Mouse (Mus musculus): ENCODE measurements around the gene Slc23a3. TPM values are rescaled to one million over a fixed set of nuclear protein-coding genes. Genes with fewer than 3 reads are reported as not detected.

Gene Slc23a3
- polyA plus RNA-seq, 1 experiment, result not detected

GRCm38 (mm10) chr1:75159540-75160255 is 26.0 kb upstream of the Slc23a3 start:
- no peak for TF ChIP-seq CTCF (IDR thresholded peaks at IDR 0.05; ENCODE audit: borderline replicate concordance, extremely low read depth, insufficient read depth, insufficient read length)
- TF ChIP-seq POLR2A (IDR thresholded peaks at IDR 0.05; ENCODE audit: borderline replicate concordance, extremely low read depth, insufficient read depth, insufficient read length, poor library complexity, severe bottlenecking), result no peak
- DNase-seq (ENCODE audit: low read depth), result no peak

DNA sequence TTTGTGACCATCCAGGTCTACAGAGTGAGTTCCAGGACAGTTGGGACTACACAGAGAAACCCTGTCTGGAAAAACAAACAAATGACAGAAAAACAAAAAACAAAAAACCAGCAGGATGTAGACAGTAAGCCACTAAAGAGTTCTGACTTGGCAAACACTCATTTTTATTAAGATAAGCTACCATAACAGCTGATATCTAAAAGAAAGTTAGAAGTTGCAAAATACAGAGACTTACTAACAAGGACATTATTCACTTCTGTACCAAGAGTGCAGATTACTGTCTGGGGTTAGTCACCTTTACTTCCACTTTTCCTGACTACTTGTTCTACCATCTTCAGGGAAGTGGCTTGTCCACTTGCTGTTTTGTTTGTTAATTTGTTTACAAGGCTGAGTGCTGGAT is 25.3 kb upstream of the Slc23a3 start:
- TF ChIP-seq CTCF (IDR thresholded peaks at IDR 0.05; ENCODE audit: borderline replicate concordance, extremely low read depth, insufficient read depth, insufficient read length), result no peak
- TF ChIP-seq POLR2A (IDR thresholded peaks at IDR 0.05; ENCODE audit: borderline replicate concordance, extremely low read depth, insufficient read depth, insufficient read length, poor library complexity, severe bottlenecking), result no peak
- no peak for DNase-seq (ENCODE audit: low read depth)

DNA sequence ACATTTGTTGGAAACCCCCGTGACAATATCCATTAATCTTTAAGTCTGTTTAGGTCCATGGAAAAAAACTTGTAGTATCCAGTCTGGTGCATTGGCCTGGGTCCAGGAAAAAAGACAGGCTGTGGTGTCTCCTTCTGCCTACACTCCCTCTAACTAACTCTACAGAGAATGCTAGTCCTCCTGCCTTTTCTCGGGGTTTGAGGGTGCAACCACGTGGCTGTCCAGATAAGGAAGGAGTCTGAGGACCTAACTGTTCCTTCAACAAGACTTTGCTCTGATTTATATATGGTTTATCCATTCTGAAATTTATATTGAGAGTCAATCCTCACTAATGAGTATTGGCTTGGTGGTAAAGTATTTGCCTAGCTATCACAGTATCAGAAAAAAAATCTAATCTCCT is 22.1 kb upstream of the Slc23a3 start:
- TF ChIP-seq CTCF (IDR thresholded peaks at IDR 0.05; ENCODE audit: borderline replicate concordance, extremely low read depth, insufficient read depth, insufficient read length) (no peak), POLR2A (IDR thresholded peaks at IDR 0.05; ENCODE audit: borderline replicate concordance, extremely low read depth, insufficient read depth, insufficient read length, poor library complexity, severe bottlenecking) (no peak)
- DNase-seq (ENCODE audit: low read depth), result no peak

DNA sequence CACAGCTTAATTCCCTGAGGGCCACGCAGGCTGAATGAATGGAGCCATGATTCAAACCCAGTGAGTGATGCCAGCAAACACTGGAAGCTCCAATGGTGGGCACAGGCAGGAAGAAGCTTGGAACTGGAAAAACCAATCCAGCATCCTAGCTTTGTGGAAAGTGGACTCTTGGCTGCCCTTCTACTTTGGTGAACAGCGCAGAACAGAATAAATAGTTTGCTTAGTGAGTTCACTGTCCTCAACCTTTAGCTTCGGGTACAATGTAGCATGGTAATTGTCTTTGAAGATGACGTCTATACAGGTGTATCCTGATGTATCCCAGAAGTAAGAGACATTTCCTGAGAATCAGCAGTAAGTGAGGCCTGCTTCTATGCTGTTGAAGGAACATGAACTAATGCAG is 15.0 kb upstream of the Slc23a3 start:
- no peak for TF ChIP-seq CTCF (IDR thresholded peaks at IDR 0.05; ENCODE audit: borderline replicate concordance, extremely low read depth, insufficient read depth, insufficient read length)
- TF ChIP-seq POLR2A (IDR thresholded peaks at IDR 0.05; ENCODE audit: borderline replicate concordance, extremely low read depth, insufficient read depth, insufficient read length, poor library complexity, severe bottlenecking), result no peak
- DNase-seq (ENCODE audit: low read depth), result no peak

GRCm38 (mm10) chr1:75147411-75148135 is 13.9 kb upstream of the Slc23a3 start:
- TF ChIP-seq POLR2A (IDR thresholded peaks at IDR 0.05; ENCODE audit: borderline replicate concordance, extremely low read depth, insufficient read depth, insufficient read length, poor library complexity, severe bottlenecking) (no peak), CTCF (IDR thresholded peaks at IDR 0.05; ENCODE audit: borderline replicate concordance, extremely low read depth, insufficient read depth, insufficient read length) (no peak)
- no peak for DNase-seq (ENCODE audit: low read depth)

DNA sequence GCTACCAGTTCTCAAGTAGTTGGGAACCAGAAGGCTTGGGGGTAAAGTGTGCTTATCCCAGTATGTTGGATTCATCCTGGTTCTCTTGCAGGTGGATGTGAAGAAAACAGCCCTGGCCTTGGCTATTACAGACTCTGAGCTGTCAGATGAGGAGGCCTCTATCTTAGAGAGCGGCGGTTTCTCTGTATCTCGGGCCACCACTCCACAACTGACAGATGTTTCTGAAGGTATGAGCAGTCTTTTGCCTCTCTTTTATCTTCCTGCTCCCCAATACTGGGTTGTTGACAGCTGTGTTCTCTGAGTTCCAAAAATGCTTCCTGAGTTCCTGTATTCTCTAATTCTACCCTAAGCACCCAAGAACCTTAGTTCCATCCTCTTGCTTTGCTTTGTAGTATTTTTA is 11.9 kb upstream of the Slc23a3 start:
- TF ChIP-seq POLR2A (IDR thresholded peaks at IDR 0.05; ENCODE audit: borderline replicate concordance, extremely low read depth, insufficient read depth, insufficient read length, poor library complexity, severe bottlenecking), result no peak
- no peak for TF ChIP-seq CTCF (IDR thresholded peaks at IDR 0.05; ENCODE audit: borderline replicate concordance, extremely low read depth, insufficient read depth, insufficient read length)
- no peak for DNase-seq (ENCODE audit: low read depth)

DNA sequence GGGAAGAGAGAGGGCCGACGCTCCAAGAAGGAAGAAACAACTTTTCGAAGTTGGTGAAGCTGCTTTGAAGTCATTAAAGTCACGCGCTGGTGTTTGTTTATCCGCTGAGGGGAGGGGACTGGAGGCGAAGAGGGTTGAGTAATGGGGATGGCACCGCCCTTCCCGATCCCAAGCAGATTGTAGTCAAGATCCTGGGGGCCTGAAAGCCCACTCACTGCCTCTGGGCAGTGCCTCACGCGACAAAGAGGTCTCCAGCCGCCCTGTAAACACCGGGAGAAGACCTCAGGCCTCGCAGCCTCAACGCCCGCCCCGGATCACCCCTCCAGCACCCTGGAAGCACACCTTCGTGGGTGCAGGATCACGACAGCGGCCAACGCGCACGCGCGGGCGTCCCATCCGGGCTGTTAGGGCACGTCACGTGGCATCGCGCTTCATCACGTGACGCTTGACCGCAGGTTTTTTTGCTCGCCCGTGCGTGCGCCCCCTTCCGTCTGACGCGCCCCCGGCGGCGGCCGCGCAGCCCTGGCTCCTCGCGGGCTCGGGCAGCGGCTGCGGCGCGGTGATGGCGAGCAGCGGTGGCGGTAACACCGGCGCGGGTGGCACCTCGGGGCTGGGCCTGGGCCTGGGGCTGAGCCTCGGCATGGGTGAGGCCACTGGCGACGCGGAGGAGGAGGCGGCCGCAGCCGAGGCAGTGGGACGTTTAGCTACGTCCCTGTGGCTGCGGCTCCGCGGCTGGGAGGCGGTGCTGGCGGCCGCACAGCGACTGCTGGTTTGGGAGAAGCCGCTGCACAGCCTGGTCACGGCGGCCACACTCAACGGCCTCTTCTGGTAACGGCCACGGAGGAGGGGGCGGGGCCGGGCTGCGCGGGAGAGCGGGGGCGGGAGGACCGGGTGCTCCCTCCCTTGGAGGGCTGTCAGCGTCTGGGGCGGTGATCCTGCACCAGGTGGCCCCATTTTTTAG is 8.9 kb upstream of the Slc23a3 start, which contains the start of the genes Cnppd1 and Retreg2:
Gene Cnppd1, minus strand, starts transcription at position 411 of the 961 bp plus-strand sequence.
Gene Retreg2, plus strand, starts transcription at position 478 of the 961 bp plus-strand sequence.
- peak; percentile 98 for DNase-seq (ENCODE audit: low read depth)
- peak; percentile 60; the same call in 1 of the 2 replicates for TF ChIP-seq CTCF (IDR thresholded peaks at IDR 0.05; ENCODE audit: borderline replicate concordance, extremely low read depth, insufficient read depth, insufficient read length)
- peak; percentile 95 for TF ChIP-seq POLR2A (IDR thresholded peaks at IDR 0.05; ENCODE audit: borderline replicate concordance, extremely low read depth, insufficient read depth, insufficient read length, poor library complexity, severe bottlenecking)

DNA sequence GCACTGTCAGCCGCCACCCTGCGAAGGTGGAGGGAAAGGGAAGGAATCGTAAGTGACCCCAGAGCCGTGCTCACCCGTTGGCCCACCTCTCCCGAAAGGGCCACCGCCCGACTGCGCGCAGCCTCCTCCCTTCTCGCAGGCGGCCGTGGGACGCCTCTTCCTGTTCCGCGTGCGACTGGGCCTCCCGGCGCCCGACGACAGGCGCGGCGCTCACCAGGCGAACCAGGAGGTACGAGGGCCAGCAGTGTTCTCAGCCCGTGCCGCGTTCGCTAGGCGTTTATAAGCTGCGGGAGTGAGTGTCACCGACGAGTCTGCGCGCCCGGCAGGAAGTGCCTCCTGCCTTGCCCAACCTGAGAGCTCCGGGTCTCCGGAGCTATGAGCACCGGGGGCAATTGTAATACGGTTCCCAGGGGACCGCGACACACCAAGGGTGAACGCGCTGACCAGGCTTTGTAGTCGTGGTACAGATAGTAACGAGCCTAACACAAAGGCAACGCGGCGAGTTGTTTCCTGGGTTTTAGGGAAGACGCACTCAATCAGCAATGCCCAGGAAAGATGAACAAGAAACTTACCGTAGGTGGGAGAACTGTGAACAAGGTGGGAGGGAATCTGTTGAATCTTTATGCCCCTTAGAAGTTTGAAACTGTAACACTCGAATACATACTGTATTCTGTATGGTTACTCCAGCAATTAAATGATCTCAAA is 7.9 kb upstream of the Slc23a3 start:
- DNase-seq (ENCODE audit: low read depth), result peak; percentile 56
- TF ChIP-seq CTCF (IDR thresholded peaks at IDR 0.05; ENCODE audit: borderline replicate concordance, extremely low read depth, insufficient read depth, insufficient read length) (no peak), POLR2A (IDR thresholded peaks at IDR 0.05; ENCODE audit: borderline replicate concordance, extremely low read depth, insufficient read depth, insufficient read length, poor library complexity, severe bottlenecking) (no peak)

DNA sequence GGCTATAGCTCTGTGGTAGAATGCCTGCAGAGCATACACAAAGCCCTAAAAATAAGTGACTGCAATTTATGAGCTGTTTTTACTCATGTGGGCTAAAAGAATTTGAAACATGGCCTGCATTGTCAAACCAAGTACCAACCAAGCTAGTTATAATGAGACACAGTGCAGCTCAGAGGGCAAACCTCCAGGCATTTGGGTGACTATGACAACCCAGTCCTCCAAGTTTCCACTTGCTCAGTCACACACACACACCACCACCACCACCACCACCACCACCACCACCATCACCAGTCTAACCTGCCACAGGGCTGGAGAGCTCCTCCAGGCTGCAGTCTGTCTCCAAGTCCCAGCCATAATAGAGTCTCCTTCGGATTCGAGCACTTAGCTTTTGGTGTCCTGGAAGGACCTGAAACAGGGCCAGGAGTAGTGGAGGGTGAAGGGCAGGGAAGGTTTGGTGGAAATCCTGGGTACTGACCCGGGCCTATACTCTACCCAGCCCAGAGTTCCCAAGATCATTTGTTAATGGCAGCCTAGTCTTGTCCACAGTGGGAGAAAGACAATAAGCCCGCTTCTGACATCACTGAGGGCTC is 7.0 kb upstream of the Slc23a3 start:
- no peak for DNase-seq (ENCODE audit: low read depth)
- TF ChIP-seq CTCF (IDR thresholded peaks at IDR 0.05; ENCODE audit: borderline replicate concordance, extremely low read depth, insufficient read depth, insufficient read length) (no peak), POLR2A (IDR thresholded peaks at IDR 0.05; ENCODE audit: borderline replicate concordance, extremely low read depth, insufficient read depth, insufficient read length, poor library complexity, severe bottlenecking) (no peak)

- no peak for TF ChIP-seq POLR2A (IDR thresholded peaks at IDR 0.05; ENCODE audit: borderline replicate concordance, extremely low read depth, insufficient read depth, insufficient read length, poor library complexity, severe bottlenecking)
- DNase-seq (ENCODE audit: low read depth), result no peak
Observed at GRCm38 (mm10) chr1:75138448-75138847, 4.8 kb upstream of the Slc23a3 start.
